Mouse (Mus musculus): ENCODE results near the gene Rag1. TPM values are rescaled to one million over a fixed set of nuclear protein-coding genes. Genes with fewer than 3 reads are reported as not detected.

Gene Rag1
- polyA plus RNA-seq, 1 experiment, result not detected

GRCm38 (mm10) chr2:101615464-101616305 is 33.6 kb downstream of the Rag1 start:
- no peak for TF ChIP-seq GATA1 (IDR thresholded peaks at IDR 0.05; ENCODE audit: low read length)

- TF ChIP-seq GATA1 (IDR thresholded peaks at IDR 0.05; ENCODE audit: low read length), result no peak
These were observed 38.4 kb downstream of the Rag1 start for GRCm38 (mm10) chr2:101610861-101611260.

GRCm38 (mm10) chr2:101608232-101608894 is 40.9 kb downstream of the Rag1 start:
- no peak for TF ChIP-seq GATA1 (IDR thresholded peaks at IDR 0.05; ENCODE audit: low read length)

GRCm38 (mm10) chr2:101603099-101603498 is 46.2 kb downstream of the Rag1 start:
- no peak for TF ChIP-seq GATA1 (IDR thresholded peaks at IDR 0.05; ENCODE audit: low read length)

- TF ChIP-seq GATA1 (IDR thresholded peaks at IDR 0.05; ENCODE audit: low read length), result no peak
These were observed 48.6 kb downstream of the Rag1 start for GRCm38 (mm10) chr2:101600703-101601102.

GRCm38 (mm10) chr2:101598190-101599181 is 50.8 kb downstream of the Rag1 start:
- TF ChIP-seq GATA1 (IDR thresholded peaks at IDR 0.05; ENCODE audit: low read length), result no peak

- TF ChIP-seq GATA1 (IDR thresholded peaks at IDR 0.05; ENCODE audit: low read length), result no peak
These were observed 52.1 kb downstream of the Rag1 start for GRCm38 (mm10) chr2:101597186-101597585.

GRCm38 (mm10) chr2:101594681-101595080 is 54.6 kb downstream of the Rag1 start:
- TF ChIP-seq GATA1 (IDR thresholded peaks at IDR 0.05; ENCODE audit: low read length), result no peak

- TF ChIP-seq GATA1 (IDR thresholded peaks at IDR 0.05; ENCODE audit: low read length), result no peak
These were observed 56.4 kb downstream of the Rag1 start for GRCm38 (mm10) chr2:101592886-101593285.

GRCm38 (mm10) chr2:101592023-101592841 is 57.1 kb downstream of the Rag1 start:
- no peak for TF ChIP-seq GATA1 (IDR thresholded peaks at IDR 0.05; ENCODE audit: low read length)

- TF ChIP-seq GATA1 (IDR thresholded peaks at IDR 0.05; ENCODE audit: low read length), result no peak
These were observed 57.9 kb downstream of the Rag1 start for GRCm38 (mm10) chr2:101591356-101591755.

Other genes with a start within 250 kb of the Rag1 start
- gene Rag2, start 24.8 kb downstream of the Rag1 start, polyA plus RNA-seq (2012), result not detected in 2 replicates
- gene B230118H07Rik, start within 50 bp of the Rag1 start, polyA plus RNA-seq (2012), result 0.77 and 1.3 TPM in 2 replicates
- gene Traf6, start 28.9 kb upstream of the Rag1 start, polyA plus RNA-seq (2012), result 2.5 and 2.7 TPM in 2 replicates
- not detected in 2 replicates for gene Prr5l, start 233.5 kb upstream of the Rag1 start, polyA plus RNA-seq (2012)
- gene Commd9, start 236.7 kb upstream of the Rag1 start, polyA plus RNA-seq (2012), result 15.5 and 54.0 TPM in 2 replicates

Measured in G1E-ER4 (cell line).